Mouse (Mus musculus) forebrain, embryonic 12.5 days (tissue): ENCODE results near the gene Atp5d. TPM values are rescaled to one million over a fixed set of nuclear protein-coding genes. Genes with fewer than 3 reads are reported as not detected.

Experiments
- ATAC-seq: fragments of 200-750 bp; cut with Nextera tagmentation; 2 replicates; pipeline ENCODE4 v1.8.0; 2017; ENCODE audit warnings: moderate TSS enrichment; ENCODE audit not compliant: low FRiP score
- H3K27ac ChIP-seq: fragments of 300-500 bp; sonication (generic); 2 replicates; pipeline ENCODE4 v1.5.1; 2016; ENCODE audit warnings: mild to moderate bottlenecking
- H3K27me3 ChIP-seq: fragments of 300-500 bp; sonication (generic); 2 replicates; pipeline ENCODE4 v1.6.1; 2016; ENCODE audit warnings: mild to moderate bottlenecking
- H3K36me3 ChIP-seq: fragments of 300-500 bp; sonication (generic); replicated peaks from 2 replicates; pipeline ENCODE4 v1.6.1; 2016; ENCODE audit warnings: mild to moderate bottlenecking
- H3K4me1 ChIP-seq: fragments of 300-500 bp; sonication (generic); 2 replicates; pipeline ENCODE4 v1.6.1; 2016
- H3K4me2 ChIP-seq: fragments of 300-500 bp; sonication (generic); 2 replicates; pipeline ENCODE4 v1.6.1; 2016; ENCODE audit warnings: mild to moderate bottlenecking, moderate library complexity
- H3K4me3 ChIP-seq: fragments of 300-500 bp; sonication (generic); replicated peaks from 2 replicates; pipeline ENCODE4 v1.5.1; 2016; ENCODE audit warnings: mild to moderate bottlenecking
- H3K9ac ChIP-seq: fragments of 300-500 bp; sonication (generic); 2 replicates; pipeline ENCODE4 v1.6.1; 2016; ENCODE audit warnings: mild to moderate bottlenecking
- H3K9me3 ChIP-seq: fragments of 300-500 bp; sonication (generic); 2 replicates; pipeline ENCODE4 v1.6.1; 2016
- WGBS: fragments of 180-500 bp; shearing (Covaris S2); methylation state at CpG from one replicate; pipeline ENCODE4 v1.1.7; 2016; 5-methylcytosine and 5-hydroxymethylcytosine counted together
- polyA plus RNA-seq: library from polyadenylated mRNA; unstranded; fragments of >200 nt; fragmentation: Nextera tagmentation; extraction: Ambion mirVana; gene quantifications from 2 replicates; pipeline ENCODE4 v1.2.1, GENCODE M21; 2016

The Atp5d gene
- polyA plus RNA-seq, 1 experiment from 2014 or later, result 428 TPM

GRCm38 (mm10) chr10:80174705-80175104 is 36.3 kb downstream of the Atp5d start:
- Histone ChIP-seq H3K27ac (no peak overlapping the region), H3K4me3 (no peak overlapping the region), H3K4me2 (no peak overlapping the region), H3K9ac (no peak overlapping the region), H3K27me3 (no peaks in the 10 kb centered on the region), H3K36me3 (peaks cover 28% of the 10 kb centered on the region), H3K9me3 (no peaks in the 10 kb centered on the region), H3K4me1 (peaks cover 66% of the 10 kb centered on the region)
- 63% methylated on average over 2 of the region's 2 CpGs for WGBS
- ATAC-seq, result no peak

- peaks cover 66% of the 10 kb centered on the region for H3K4me1 ChIP-seq
- no peak for ATAC-seq
- no peak overlapping the region for H3K4me3 ChIP-seq
- no peaks in the 10 kb centered on the region for H3K9me3 ChIP-seq
- no peak overlapping the region for H3K4me2 ChIP-seq
- H3K27ac ChIP-seq, result 0 out of 2 replicates have a peak overlapping the region, but pooled peaks have one; percentile 13
- H3K36me3 ChIP-seq, result peaks cover 18% of the 10 kb centered on the region
- no peak overlapping the region for H3K9ac ChIP-seq
- H3K27me3 ChIP-seq, result no peaks in the 10 kb centered on the region
- WGBS, result 20% methylated on average over 4 of the region's 4 CpGs
Observed at GRCm38 (mm10) chr10:80175536-80176269, 37.3 kb downstream of the Atp5d start.

- Histone ChIP-seq H3K36me3 (peaks cover 12% of the 10 kb centered on the region), H3K4me1 (peaks cover 68% of the 10 kb centered on the region), H3K9ac (no peak overlapping the region; the same call in 1 of the 2 replicates), H3K4me2 (no peak overlapping the region), H3K27ac (peak overlapping the region; percentile 27; the same call in 1 of the 2 replicates), H3K27me3 (no peaks in the 10 kb centered on the region), H3K9me3 (no peaks in the 10 kb centered on the region), H3K4me3 (no peak overlapping the region)
- WGBS, result 82% methylated on average over 5 of the region's 5 CpGs
- ATAC-seq, result no peak
Observed at GRCm38 (mm10) chr10:80176270-80176834, 37.9 kb downstream of the Atp5d start.

- Histone ChIP-seq H3K36me3 (no peaks in the 10 kb centered on the region), H3K4me2 (no peak overlapping the region), H3K9me3 (no peaks in the 10 kb centered on the region), H3K4me1 (peaks cover 68% of the 10 kb centered on the region), H3K27me3 (no peaks in the 10 kb centered on the region), H3K9ac (no peak overlapping the region), H3K27ac (no peak overlapping the region), H3K4me3 (no peak overlapping the region)
- WGBS, result 64% methylated on average over 7 of the region's 7 CpGs
- no peak for ATAC-seq
Observed at GRCm38 (mm10) chr10:80177441-80178279, 39.2 kb downstream of the Atp5d start.

- Histone ChIP-seq H3K27me3 (no peaks in the 10 kb centered on the region), H3K9me3 (no peaks in the 10 kb centered on the region), H3K4me1 (peaks cover 65% of the 10 kb centered on the region), H3K36me3 (no peaks in the 10 kb centered on the region; the same call in 1 of the 2 replicates), H3K9ac (peak within 1 kb of the TSS; percentile 98), H3K27ac (peak within 1 kb of the TSS; percentile 85), H3K4me2 (peak within 1 kb of the TSS; percentile 87), H3K4me3 (peak within 1 kb of the TSS; percentile 93)
- WGBS, result 1% methylated on average over 62 of the region's 106 CpGs
- peak; percentile 81 for ATAC-seq
Observed at GRCm38 (mm10) chr10:80179068-80180051, 40.9 kb downstream of the Atp5d start, which contains the start of gene Efna2. Gene Efna2, plus strand, starts transcription at chr10:80179482.

GRCm38 (mm10) chr10:80180288-80180687 is 41.9 kb downstream of the Atp5d start:
- Histone ChIP-seq H3K9me3 (no peaks in the 10 kb centered on the region), H3K9ac (peak overlapping the region; percentile 98), H3K27me3 (no peaks in the 10 kb centered on the region), H3K36me3 (no peaks in the 10 kb centered on the region; the same call in 1 of the 2 replicates), H3K27ac (peak overlapping the region; percentile 85; the same call in 1 of the 2 replicates), H3K4me1 (peaks cover 65% of the 10 kb centered on the region), H3K4me2 (peak overlapping the region; percentile 87), H3K4me3 (peak overlapping the region; percentile 93)
- whole genome bisulfite sequencing, result 49% methylated on average over 6 of the region's 6 CpGs
- ATAC-seq, result no peak

- Histone ChIP-seq H3K4me3 (peak overlapping the region; percentile 93), H3K27me3 (no peaks in the 10 kb centered on the region), H3K36me3 (no peaks in the 10 kb centered on the region; the same call in 1 of the 2 replicates), H3K9me3 (no peaks in the 10 kb centered on the region), H3K27ac (no peak overlapping the region), H3K9ac (peak overlapping the region; percentile 98), H3K4me1 (peaks cover 65% of the 10 kb centered on the region), H3K4me2 (peak overlapping the region; percentile 87)
- WGBS, result 48% methylated on average over 5 of the region's 5 CpGs
- no peak for ATAC-seq
Observed at GRCm38 (mm10) chr10:80180823-80181222, 42.4 kb downstream of the Atp5d start.

GRCm38 (mm10) chr10:80182547-80182946 is 44.1 kb downstream of the Atp5d start:
- peaks cover 9% of the 10 kb centered on the region; the same call in 1 of the 2 replicates for H3K27me3 ChIP-seq
- no peak overlapping the region for H3K4me2 ChIP-seq
- no peak overlapping the region for H3K27ac ChIP-seq
- WGBS, result 90% methylated on average over 7 of the region's 7 CpGs
- H3K9ac ChIP-seq, result no peak overlapping the region; the same call in 1 of the 2 replicates
- peaks cover 55% of the 10 kb centered on the region for H3K4me1 ChIP-seq
- H3K9me3 ChIP-seq, result no peaks in the 10 kb centered on the region
- ATAC-seq, result no peak
- H3K36me3 ChIP-seq, result peaks cover 12% of the 10 kb centered on the region
- no peak overlapping the region for H3K4me3 ChIP-seq

GRCm38 (mm10) chr10:80186649-80187048 is 48.2 kb downstream of the Atp5d start:
- H3K4me2 ChIP-seq, result no peak overlapping the region
- 41% methylated on average over 27 of the region's 27 CpGs for WGBS
- H3K27ac ChIP-seq, result no peak overlapping the region

GRCm38 (mm10) chr10:80187739-80188138 is 49.3 kb downstream of the Atp5d start:
- Histone ChIP-seq H3K4me3 (no peak overlapping the region), H3K4me1 (peaks cover 50% of the 10 kb centered on the region), H3K27ac (no peak overlapping the region), H3K36me3 (peaks cover 30% of the 10 kb centered on the region), H3K4me2 (no peak overlapping the region), H3K9ac (0 out of 2 replicates have a peak overlapping the region, but pooled peaks have one; percentile 12), H3K27me3 (peaks cover 46% of the 10 kb centered on the region), H3K9me3 (no peaks in the 10 kb centered on the region)
- no peak for ATAC-seq
- WGBS, result 84% methylated on average over 10 of the region's 10 CpGs

More at GRCm38 (mm10) chr10:80186649-80187048, 48.2 kb downstream of the Atp5d start:
- peaks cover 36% of the 10 kb centered on the region; the same call in 1 of the 2 replicates for H3K27me3 ChIP-seq
- no peak overlapping the region for H3K9ac ChIP-seq
- H3K4me3 ChIP-seq, result no peak overlapping the region
- H3K9me3 ChIP-seq, result no peaks in the 10 kb centered on the region
- H3K36me3 ChIP-seq, result peaks cover 30% of the 10 kb centered on the region
- ATAC-seq, result no peak
- H3K4me1 ChIP-seq, result peaks cover 55% of the 10 kb centered on the region

- peaks cover 55% of the 10 kb centered on the region for H3K4me1 ChIP-seq
Observed at GRCm38 (mm10) chr10:80188453-80189024, 50.1 kb downstream of the Atp5d start.

More at GRCm38 (mm10) chr10:80188453-80189024, 50.1 kb downstream of the Atp5d start:
- Histone ChIP-seq H3K9me3 (no peaks in the 10 kb centered on the region), H3K4me2 (no peak overlapping the region), H3K27ac (no peak overlapping the region), H3K9ac (0 out of 2 replicates have a peak overlapping the region, but pooled peaks have one; percentile 36), H3K27me3 (peaks cover 47% of the 10 kb centered on the region), H3K4me3 (no peak overlapping the region), H3K36me3 (peaks cover 30% of the 10 kb centered on the region)
- 65% methylated on average over 15 of the region's 15 CpGs for WGBS
- no peak for ATAC-seq
